Mouse (Mus musculus) MEL (cell line): ENCODE results near the gene Atxn2. TPM values are rescaled to one million over a fixed set of nuclear protein-coding genes. Genes with fewer than 3 reads are reported as not detected.
"Not testable (repeated sequence)": the region's sequence is repeated elsewhere in the genome, so short reads cannot be mapped to it uniquely, and the experiment has no call there.

Source experiments
- DNase-seq: peaks from one replicate; pipeline ENCODE4 v3.0.0; 2011; ENCODE audit warnings: low read depth, low spot score
- H3K27ac ChIP-seq: 2 replicates; pipeline ENCODE4 v1.5.1; 2012; ENCODE audit warnings: low read depth, mild to moderate bottlenecking, control low read depth, low read length, moderate library complexity; ENCODE audit not compliant: control insufficient read depth
- H3K27me3 ChIP-seq, 2 experiments: fragments of 150-350 bp in 1 of 2; sonication (generic) in 1 of 2; 2 replicates each; pipeline ENCODE4 v1.6.1; 2012; ENCODE audit warnings: low read length in 2 of 2, mild to moderate bottlenecking in 2 of 2, improper control_type of control experiment in 1 of 2, moderate library complexity in 1 of 2; ENCODE audit not compliant: insufficient read depth in 2 of 2, control insufficient read depth in 1 of 2
- H3K36me3 ChIP-seq, 2 experiments: 2 replicates each; pipeline ENCODE4 v1.6.1; 2012 to 2014; ENCODE audit warnings: low read length in 2 of 2, improper control_type of control experiment in 1 of 2, inconsistent platforms in 1 of 2, mild to moderate bottlenecking in 1 of 2; ENCODE audit not compliant: insufficient read depth in 2 of 2, control insufficient read depth in 1 of 2
- H3K4me1 ChIP-seq, 2 experiments: fragments of 150-350 bp in 1 of 2; sonication (generic) in 1 of 2; 2 replicates each; pipeline ENCODE4 v1.6.1; 2012; ENCODE audit warnings: low read length in 2 of 2, improper control_type of control experiment in 1 of 2, mild to moderate bottlenecking in 1 of 2; ENCODE audit not compliant: insufficient read depth in 2 of 2, control insufficient read depth in 1 of 2
- H3K4me3 ChIP-seq, 2 experiments: fragments of 150-350 bp in 1 of 2; sonication (generic) in 1 of 2; 2 replicates each; pipeline ENCODE4 v1.5.1; 2012; ENCODE audit warnings: low read depth in 2 of 2, low read length in 2 of 2, mild to moderate bottlenecking in 2 of 2, moderate library complexity in 2 of 2, control low read depth in 1 of 2, improper control_type of control experiment in 1 of 2; ENCODE audit not compliant: control insufficient read depth in 1 of 2, insufficient read depth in 1 of 2
- H3K79me2 ChIP-seq: 2 replicates; pipeline ENCODE4 v1.6.1; 2012; ENCODE audit warnings: mild to moderate bottlenecking, low read length, moderate library complexity; ENCODE audit not compliant: control insufficient read depth, poor library complexity, insufficient read depth
- H3K9ac ChIP-seq: 2 replicates; pipeline ENCODE4 v1.6.1; 2012; ENCODE audit warnings: low read depth, mild to moderate bottlenecking, control low read depth, low read length, moderate library complexity; ENCODE audit not compliant: control insufficient read depth, poor library complexity, severe bottlenecking
- H3K9me3 ChIP-seq: fragments of 150-350 bp; sonication (generic); replicated peaks from 2 replicates; pipeline ENCODE4 v1.6.1; 2012; ENCODE audit warnings: mild to moderate bottlenecking, low read length, improper control_type of control experiment, moderate library complexity; ENCODE audit not compliant: insufficient read depth
- BHLHE40 ChIP-seq: IDR thresholded peaks from 2 replicates; pipeline ENCODE4 v1.6.1; 2012; ENCODE audit warnings: low read depth, mild to moderate bottlenecking, inconsistent platforms, low read length, improper control_type of control experiment, borderline replicate concordance
- CHD2 ChIP-seq: IDR thresholded peaks from 2 replicates; pipeline ENCODE4 v1.6.1; 2011; ENCODE audit warnings: low read length, improper control_type of control experiment
- ETS1 ChIP-seq: IDR thresholded peaks from 2 replicates; pipeline ENCODE4 v1.6.1; 2012; ENCODE audit warnings: low read depth, mild to moderate bottlenecking, inconsistent platforms, low read length, improper control_type of control experiment, moderate library complexity
- GABPA ChIP-seq: IDR thresholded peaks from 2 replicates; pipeline ENCODE4 v1.6.1; 2012; ENCODE audit warnings: low read depth, mild to moderate bottlenecking, inconsistent platforms, low read length, improper control_type of control experiment, moderate library complexity
- GATA1 ChIP-seq: IDR thresholded peaks from 2 replicates; pipeline ENCODE4 v1.6.1; 2011; ENCODE audit warnings: low read depth, low read length, improper control_type of control experiment
- HCFC1 ChIP-seq: IDR thresholded peaks from 2 replicates; pipeline ENCODE4 v1.6.1; 2012; ENCODE audit warnings: low read depth, mild to moderate bottlenecking, inconsistent platforms, low read length, improper control_type of control experiment, moderate library complexity
- JUND ChIP-seq: IDR thresholded peaks from 2 replicates; pipeline ENCODE4 v1.6.1; 2011; ENCODE audit warnings: low read depth, mild to moderate bottlenecking, improper control_type of control experiment, low read length
- KAT2A ChIP-seq: conservative IDR thresholded peaks from 2 replicates; pipeline ENCODE4 v1.6.1; 2012; ENCODE audit warnings: low read depth, low read length, improper control_type of control experiment, inconsistent platforms
- MAX ChIP-seq: IDR thresholded peaks from 2 replicates; pipeline ENCODE4 v1.6.1; 2011; ENCODE audit warnings: low read length, improper control_type of control experiment
- MAZ ChIP-seq: IDR thresholded peaks from 2 replicates; pipeline ENCODE4 v1.6.1; 2012; ENCODE audit warnings: low read depth, mild to moderate bottlenecking, inconsistent platforms, low read length, improper control_type of control experiment
- MYB ChIP-seq: IDR thresholded peaks from 2 replicates; pipeline ENCODE4 v1.6.1; 2011; ENCODE audit warnings: mild to moderate bottlenecking, low read depth, low read length, improper control_type of control experiment
- MYC ChIP-seq: IDR thresholded peaks from 2 replicates; pipeline ENCODE4 v1.6.1; 2011; ENCODE audit warnings: low read depth, mild to moderate bottlenecking, low read length, improper control_type of control experiment, moderate library complexity
- NELFE ChIP-seq: IDR thresholded peaks from 2 replicates; pipeline ENCODE4 v1.6.1; 2011; ENCODE audit warnings: low read depth, low read length, improper control_type of control experiment
- POLR2AphosphoS2 ChIP-seq: IDR thresholded peaks from 2 replicates; pipeline ENCODE4 v1.6.1; 2011; ENCODE audit warnings: low read length, improper control_type of control experiment
- POLR2AphosphoS5 ChIP-seq: IDR thresholded peaks from 2 replicates; pipeline ENCODE4 v1.6.1; 2012; ENCODE audit warnings: low read depth, borderline replicate concordance, mild to moderate bottlenecking, inconsistent platforms, low read length, moderate library complexity, mixed read lengths
- SIN3A ChIP-seq: IDR thresholded peaks from 2 replicates; pipeline ENCODE4 v1.6.1; 2012; ENCODE audit warnings: low read length, improper control_type of control experiment, inconsistent platforms
- SMC3 ChIP-seq: IDR thresholded peaks from 2 replicates; pipeline ENCODE4 v1.6.1; 2011; ENCODE audit warnings: low read depth, low read length, improper control_type of control experiment
- TAL1 ChIP-seq: IDR thresholded peaks from 2 replicates; pipeline ENCODE4 v1.6.1; 2012; ENCODE audit warnings: mild to moderate bottlenecking, inconsistent platforms, low read length, moderate library complexity, mixed read lengths
- TBP ChIP-seq: IDR thresholded peaks from 2 replicates; pipeline ENCODE4 v1.8.0; 2011; ENCODE audit warnings: low read depth, low read length, improper control_type of control experiment
- TCF12 ChIP-seq: IDR thresholded peaks from 2 replicates; pipeline ENCODE4 v1.6.1; 2014; ENCODE audit warnings: low read depth, mild to moderate bottlenecking, inconsistent platforms, low read length, improper control_type of control experiment, moderate library complexity
- UBTF ChIP-seq: IDR thresholded peaks from 2 replicates; pipeline ENCODE4 v1.6.1; 2012; ENCODE audit warnings: low read depth, mild to moderate bottlenecking, inconsistent platforms, low read length, improper control_type of control experiment, moderate library complexity, borderline replicate concordance; ENCODE audit not compliant: insufficient read depth
- USF2 ChIP-seq, 2 experiments: IDR thresholded peaks; 2 replicates each; pipeline ENCODE4 v1.6.1; 2011 to 2012; ENCODE audit warnings: improper control_type of control experiment in 2 of 2, low read length in 2 of 2, borderline replicate concordance in 1 of 2, inconsistent platforms in 1 of 2, low read depth in 1 of 2, mild to moderate bottlenecking in 1 of 2; ENCODE audit not compliant: insufficient read depth in 1 of 2
- ZC3H11A ChIP-seq: IDR thresholded peaks from 2 replicates; pipeline ENCODE4 v1.6.1; 2012; ENCODE audit warnings: low read depth, mild to moderate bottlenecking, inconsistent platforms, low read length, improper control_type of control experiment
- ZMIZ1 ChIP-seq: IDR thresholded peaks from 2 replicates; pipeline ENCODE4 v1.6.1; 2012; ENCODE audit warnings: low read depth, mild to moderate bottlenecking, inconsistent platforms, low read length, improper control_type of control experiment, moderate library complexity
- ZNF384 ChIP-seq: IDR thresholded peaks from 2 replicates; pipeline ENCODE4 v1.6.1; 2012; ENCODE audit warnings: low read depth, mild to moderate bottlenecking, inconsistent platforms, low read length, improper control_type of control experiment
- polyA plus RNA-seq, 2 experiments: library from polyadenylated mRNA; stranded (reverse) in 1 of 2; unstranded in 1 of 2; fragments of >175 nt in 1 of 2; fragments of >200 nt in 1 of 2; gene quantifications; 2 replicates each; pipeline versions ENCODE4 v1.2.1 to v1.2.4; 2012; ENCODE audit warnings: low replicate concordance in 2 of 2, low read depth in 1 of 2; ENCODE audit not compliant: insufficient read length in 2 of 2, insufficient read depth in 1 of 2, missing spikeins in 1 of 2
- total RNA-seq: library from RNA; depleted of rRNA; stranded (reverse); fragments of 300-350 nt; gene quantifications from 2 replicates; pipeline ENCODE4 v1.2.3, GENCODE M21; 2012

Atxn2 gene
- total and polyA plus RNA-seq, 3 experiments = 16.3 to 476 (median 85.4) TPM

DNA sequence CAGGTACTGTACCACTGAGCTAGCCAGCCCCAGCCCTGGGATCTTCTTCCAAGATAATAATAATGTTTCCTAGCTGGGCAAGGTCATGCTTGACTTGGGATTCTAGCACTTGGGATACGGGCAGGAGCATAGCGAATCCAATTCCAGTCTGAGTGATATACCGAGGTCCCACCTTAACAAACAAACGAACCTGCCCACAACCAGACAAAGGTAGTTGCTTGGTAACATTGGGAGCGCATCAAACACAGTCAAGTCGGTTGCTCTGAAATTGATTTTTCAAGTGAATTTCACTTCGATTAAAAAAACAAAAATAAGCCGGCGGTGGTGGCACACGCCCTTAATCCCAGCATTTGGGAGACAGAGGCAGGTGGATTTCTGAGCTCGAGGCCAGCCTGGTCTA lies 135.2 kb downstream of the Atxn2 start:
- peaks cover 0 to 4% of the 10 kb centered on the region in 2 experiments; a peak in 1 of 4 replicates for H3K36me3 ChIP-seq
- TF ChIP-seq POLR2AphosphoS2 (no peak), MAX (no peak), ZC3H11A (no peak), UBTF (no peak)
- TF ChIP-seq, all 39 proteins: peak for 0
- H3K9ac ChIP-seq = no peak overlapping the region
- H3K9me3 ChIP-seq = no peaks in the 10 kb centered on the region
- H3K4me3 ChIP-seq = no peak overlapping the region
- peaks cover 3% of the 10 kb centered on the region for H3K79me2 ChIP-seq
- H3K27ac ChIP-seq = no peak overlapping the region
- no peaks in the 10 kb centered on the region for H3K27me3 ChIP-seq
- DNase-seq = no peak
- H3K4me1 ChIP-seq = peaks cover 0 to 15% of the 10 kb centered on the region in 2 experiments; a peak in 2 of 4 replicates

GRCm38 (mm10) chr5:121847269-121847668 lies 136.1 kb downstream of the Atxn2 start:
- peak; percentile 56 for DNase-seq
- H3K4me1 ChIP-seq = peaks cover 0 to 14% of the 10 kb centered on the region in 2 experiments; a peak in 2 of 4 replicates

DNA sequence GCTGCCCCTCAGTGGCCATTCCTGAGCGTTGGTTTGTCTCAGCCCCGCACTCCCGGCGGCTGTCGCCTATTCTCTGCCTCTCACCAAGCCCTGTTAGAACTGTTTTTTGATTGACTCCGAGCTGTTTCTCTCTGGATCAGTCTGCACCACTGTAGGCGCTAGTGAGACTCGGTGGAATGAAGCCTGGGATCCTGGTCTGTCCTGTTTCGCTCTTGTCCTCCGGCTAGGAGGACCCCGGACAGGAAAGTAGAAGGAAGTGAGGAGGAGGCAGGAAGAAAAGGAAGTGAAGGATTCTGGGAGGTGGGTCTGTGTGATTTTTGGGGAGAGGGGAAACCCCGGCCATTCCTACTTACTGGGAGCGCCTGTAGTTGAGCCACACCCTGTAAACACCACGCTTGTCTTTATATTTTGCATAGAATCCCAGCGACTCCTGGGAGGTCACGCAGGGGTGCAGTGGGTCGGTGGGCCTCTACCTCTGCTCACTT lies 136.9 kb downstream of the Atxn2 start:
- Histone ChIP-seq H3K27me3 (no peaks in the 10 kb centered on the region), H3K9me3 (no peaks in the 10 kb centered on the region), H3K4me1 (peaks cover 0 to 11% of the 10 kb centered on the region in 2 experiments; a peak in 2 of 4 replicates), H3K79me2 (peaks cover 3% of the 10 kb centered on the region), H3K9ac (peak overlapping the region; percentile 70), H3K27ac (peak overlapping the region; percentile 51), H3K4me3 (peak overlapping the region; percentile 61 to 74), H3K36me3 (peaks cover 0 to 2% of the 10 kb centered on the region in 2 experiments; a peak in 1 of 4 replicates)
- peak; percentile 81 for DNase-seq
- no peak for TF ChIP-seq KAT2A
- no peak for TF ChIP-seq SIN3A
- TF ChIP-seq TAL1 = no peak
- peak; percentile 70 for TF ChIP-seq HCFC1
- TF ChIP-seq ZNF384 = no peak
- 0 out of 2 replicates have a peak, but pooled peaks have one; percentile 32 for TF ChIP-seq ETS1
- TF ChIP-seq POLR2AphosphoS5 = no peak
- TF ChIP-seq MAZ = peak; percentile 64; the same call in 1 of the 2 replicates
- no peak for TF ChIP-seq JUND
- 0 out of 2 replicates have a peak, but pooled peaks have one; percentile 22 for TF ChIP-seq NELFE
- TF ChIP-seq ZC3H11A = no peak
- no peak for TF ChIP-seq SMC3
- TF ChIP-seq BHLHE40 = no peak
- no peak for TF ChIP-seq TCF12
- no peak for TF ChIP-seq GABPA
- TF ChIP-seq MAX = peak; percentile 24; the same call in 1 of the 2 replicates
- TF ChIP-seq USF2 (IDR thresholded peaks at IDR 0.05; ENCODE audit: borderline replicate concordance in 1 of 2, insufficient read depth in 1 of 2, low read depth in 1 of 2, low read length in 2 of 2) = no peak
- TF ChIP-seq ZMIZ1 = no peak
- no peak for TF ChIP-seq MYB
- no peak for TF ChIP-seq CHD2
- peak; percentile 31; the same call in 1 of the 2 replicates for TF ChIP-seq TBP
- no peak for TF ChIP-seq GATA1
- peak; percentile 38; the same call in 1 of the 2 replicates for TF ChIP-seq MYC
- no peak for TF ChIP-seq POLR2AphosphoS2

More at GRCm38 (mm10) chr5:121847269-121847668, 136.1 kb downstream of the Atxn2 start:
- H3K36me3 ChIP-seq, H3K27ac ChIP-seq, H3K79me2 ChIP-seq, H3K4me3 ChIP-seq, H3K9ac ChIP-seq, H3K9me3 ChIP-seq, H3K27me3 ChIP-seq: not testable (repeated sequence)
- TF ChIP-seq SIN3A = 0 out of 2 replicates have a peak, but pooled peaks have one; percentile 34
